Mouse (Mus musculus) testis, adult 2 months (tissue): ENCODE results near the gene Chst11.

Experiments used
- CTCF ChIP-seq: fragments of 200-500 bp; IDR thresholded peaks from 2 replicates; pipeline ENCODE4 v1.5.1; 2012; ENCODE audit warnings: low read depth, mild to moderate bottlenecking, inconsistent platforms, low read length, moderate library complexity; ENCODE audit not compliant: control insufficient read depth, insufficient read depth, insufficient replicate concordance
- POLR2A ChIP-seq: fragments of 200-500 bp; IDR thresholded peaks from 2 replicates; pipeline ENCODE4 v1.6.1; 2012; ENCODE audit warnings: low read depth, mild to moderate bottlenecking, inconsistent platforms, low read length, moderate library complexity; ENCODE audit not compliant: control insufficient read depth

- no peak for TF ChIP-seq CTCF
- TF ChIP-seq POLR2A, result no peak
Observed at GRCm38 (mm10) chr10:83104221-83104620, 118.9 kb downstream of the Chst11 start.
